Mouse (Mus musculus): ENCODE data around the gene Jph2. TPM values are rescaled to one million over a fixed set of nuclear protein-coding genes. Genes with fewer than 3 reads are reported as not detected.

The Jph2 gene
- polyA plus RNA-seq, 1 experiment from 2014 or later: 2.4 TPM

DNA sequence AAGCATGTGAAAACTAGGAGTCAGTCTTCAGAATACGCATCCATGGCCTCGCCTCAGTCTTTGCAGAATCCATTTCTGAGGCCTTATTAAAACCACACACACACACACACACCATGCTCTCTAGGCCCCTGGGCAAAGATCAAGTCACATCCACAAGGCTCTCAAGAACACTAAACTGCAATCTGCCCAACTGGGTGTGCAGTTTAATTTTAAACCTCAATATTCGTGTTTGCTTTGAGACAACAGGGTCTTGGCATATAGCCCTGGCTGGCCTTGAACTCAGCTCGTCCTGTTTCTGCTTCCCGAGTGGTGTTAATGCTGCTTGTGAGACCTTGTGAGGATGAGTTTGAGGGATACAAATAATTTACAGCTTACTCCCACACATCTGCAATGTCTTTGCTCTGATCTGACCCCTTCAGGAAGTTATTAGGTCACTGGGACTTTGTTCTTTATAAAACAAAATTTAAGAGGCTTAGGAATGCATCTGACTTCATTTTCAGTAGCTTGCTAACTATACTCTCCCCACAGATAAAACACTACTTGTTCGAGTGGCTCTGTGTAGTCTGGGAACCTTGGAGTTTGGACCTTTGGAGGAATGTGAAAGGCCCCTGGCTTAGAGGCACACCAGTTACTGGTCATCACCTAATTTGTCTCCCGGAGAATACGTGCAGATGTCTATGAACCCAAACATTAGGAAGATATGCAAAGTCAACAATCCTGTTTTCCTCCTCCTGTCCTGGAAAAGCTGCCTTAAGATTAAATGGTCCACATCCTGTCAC lies 6.4 kb upstream of the Jph2 start:
- ATAC-seq (ENCODE audit: low FRiP score, low read depth): no peak

DNA sequence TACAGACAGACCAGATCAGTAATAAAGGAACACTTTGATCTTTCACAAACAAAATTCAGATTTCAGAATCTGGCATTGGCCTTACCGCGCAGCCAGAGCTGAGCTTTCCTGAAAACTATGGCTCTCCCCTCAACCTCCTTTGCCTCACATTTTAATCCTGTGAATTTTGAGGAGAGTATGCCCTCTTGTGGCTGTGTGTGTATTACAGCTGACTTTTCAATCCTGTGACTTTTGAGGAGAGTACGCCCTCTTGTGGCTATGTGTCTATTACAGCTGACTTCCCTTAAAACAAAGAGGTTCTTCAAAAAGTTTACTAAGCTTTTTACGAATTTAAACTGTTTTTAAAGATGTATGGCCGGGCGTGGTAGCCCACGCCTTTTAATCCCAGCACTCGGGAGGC lies 3.4 kb upstream of the Jph2 start:
- 13% methylated on average over 8 of the region's 8 CpGs for WGBS
- Histone ChIP-seq H3K4me2 (replicated peaks) (no peak overlapping the region), H3K9ac (no peak overlapping the region), H3K4me1 (peaks cover 18% of the 10 kb centered on the region), H3K36me3 (peaks cover 13% of the 10 kb centered on the region), H3K4me3 (no peak overlapping the region), H3K9me3 (no peaks in the 10 kb centered on the region), H3K27me3 (no peaks in the 10 kb centered on the region), H3K27ac (no peak overlapping the region)
- no peak for ATAC-seq (ENCODE audit: low FRiP score, low read depth)

More for the DNA sequence above, 6.4 kb upstream of the Jph2 start:
- no peak overlapping the region for H3K27ac ChIP-seq
- H3K36me3 ChIP-seq: peaks cover 35% of the 10 kb centered on the region
- H3K4me2 ChIP-seq (replicated peaks): no peak overlapping the region
- H3K9me3 ChIP-seq: no peaks in the 10 kb centered on the region
- 83% methylated on average over 8 of the region's 8 CpGs for WGBS
- H3K4me1 ChIP-seq: no peaks in the 10 kb centered on the region
- no peaks in the 10 kb centered on the region for H3K27me3 ChIP-seq
- H3K4me3 ChIP-seq: no peak overlapping the region
- no peak overlapping the region for H3K9ac ChIP-seq

DNA sequence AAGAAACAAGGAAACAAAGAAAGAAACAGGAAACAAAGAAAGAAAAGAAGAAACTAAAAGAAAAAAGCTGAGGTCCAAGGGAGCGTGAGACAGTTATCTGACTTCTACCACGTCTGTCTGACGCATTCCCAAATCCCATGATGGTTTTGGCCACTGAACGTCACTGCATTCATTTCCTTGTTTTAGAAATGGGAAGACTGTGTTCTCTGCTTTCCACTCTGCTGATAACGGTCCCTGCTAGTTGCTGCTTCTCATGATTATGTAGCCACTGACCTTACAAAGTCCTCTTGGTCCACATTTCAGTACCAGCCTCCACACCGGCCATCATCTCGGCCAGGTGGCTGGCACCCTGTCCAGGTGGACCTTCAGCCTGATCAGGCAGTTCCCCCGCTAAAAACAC lies 1.4 kb upstream of the Jph2 start:
- H3K27me3 ChIP-seq: no peaks in the 10 kb centered on the region
- H3K4me2 ChIP-seq (replicated peaks): no peak overlapping the region
- no peak for ATAC-seq (ENCODE audit: low FRiP score, low read depth)
- no peaks in the 10 kb centered on the region for H3K36me3 ChIP-seq
- H3K9me3 ChIP-seq: no peaks in the 10 kb centered on the region
- no peak overlapping the region for H3K9ac ChIP-seq
- WGBS: 82% methylated on average over 8 of the region's 8 CpGs
- no peak overlapping the region for H3K27ac ChIP-seq
- H3K4me3 ChIP-seq: no peak overlapping the region
- H3K4me1 ChIP-seq: peaks cover 18% of the 10 kb centered on the region

DNA sequence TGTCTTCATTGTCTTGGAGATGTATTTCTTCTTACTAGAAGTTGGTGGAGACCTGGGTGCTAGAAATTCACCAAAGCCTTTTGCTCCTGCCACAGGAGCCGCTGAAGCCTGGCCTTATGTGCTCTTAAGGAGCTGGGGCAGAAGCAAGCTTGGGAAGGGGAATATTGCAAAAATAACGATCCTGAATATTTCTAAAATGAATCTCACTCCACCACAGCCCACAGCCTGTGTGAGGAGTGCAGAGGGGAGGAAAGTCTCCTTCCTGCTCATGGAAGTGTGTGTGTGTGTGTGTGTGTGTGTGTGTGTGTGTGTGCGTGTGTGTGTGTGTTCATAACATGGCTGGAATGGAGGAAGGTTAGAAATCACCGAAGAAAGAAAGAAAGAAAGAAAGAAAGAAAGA lies 977 bp upstream of the Jph2 start:
- H3K4me2 ChIP-seq (replicated peaks): no peak overlapping the region

DNA sequence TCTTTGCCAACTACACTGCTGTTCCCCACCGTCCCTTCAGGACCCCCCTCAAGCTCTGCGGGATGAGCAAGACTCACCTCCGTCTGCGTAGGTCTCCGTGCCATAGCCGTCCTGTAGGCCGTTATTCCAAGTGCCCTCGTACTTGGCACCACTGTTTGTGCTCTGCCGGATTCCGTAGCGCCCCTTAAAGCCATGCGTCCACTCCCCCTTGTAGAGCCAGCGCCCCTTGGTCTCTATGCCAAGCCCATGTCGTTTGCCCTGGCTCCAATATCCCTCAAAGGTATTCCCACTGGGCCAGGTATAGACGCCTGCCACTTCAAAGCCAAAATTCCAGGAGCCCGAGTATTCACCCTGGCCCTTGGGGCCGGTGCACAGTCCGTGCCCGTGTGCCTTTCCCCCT lies 722 bp downstream of the Jph2 start:
- no peaks in the 10 kb centered on the region for H3K36me3 ChIP-seq
- no peak for ATAC-seq (ENCODE audit: low FRiP score, low read depth)
- WGBS: 88% methylated on average over 19 of the region's 19 CpGs
- H3K4me2 ChIP-seq (replicated peaks): peak overlapping the region; percentile 51
- H3K4me1 ChIP-seq: peaks cover 18% of the 10 kb centered on the region
- H3K9ac ChIP-seq: no peak overlapping the region
- no peaks in the 10 kb centered on the region for H3K9me3 ChIP-seq
- peak overlapping the region; percentile 23 for H3K4me3 ChIP-seq
- no peak overlapping the region for H3K27ac ChIP-seq
- H3K27me3 ChIP-seq: no peaks in the 10 kb centered on the region

More for the DNA sequence above, 977 bp upstream of the Jph2 start:
- Histone ChIP-seq H3K27me3 (no peaks in the 10 kb centered on the region), H3K9me3 (no peaks in the 10 kb centered on the region), H3K36me3 (no peaks in the 10 kb centered on the region), H3K9ac (no peak overlapping the region), H3K4me3 (no peak overlapping the region), H3K4me1 (peaks cover 18% of the 10 kb centered on the region), H3K27ac (no peak overlapping the region)
- 81% methylated on average over 4 of the region's 4 CpGs for WGBS
- no peak for ATAC-seq (ENCODE audit: low FRiP score, low read depth)

- Histone ChIP-seq H3K4me2 (replicated peaks) (no peak overlapping the region), H3K9ac (no peak overlapping the region), H3K27me3 (no peaks in the 10 kb centered on the region), H3K4me3 (no peak overlapping the region), H3K4me1 (peaks cover 18% of the 10 kb centered on the region), H3K27ac (no peak overlapping the region), H3K36me3 (no peaks in the 10 kb centered on the region), H3K9me3 (no peaks in the 10 kb centered on the region)
- ATAC-seq (ENCODE audit: low FRiP score, low read depth): no peak
- 72% methylated on average over 6 of the region's 6 CpGs for WGBS
These were observed 2.8 kb downstream of the Jph2 start for GRCm38 (mm10) chr2:163394977-163395376.

DNA sequence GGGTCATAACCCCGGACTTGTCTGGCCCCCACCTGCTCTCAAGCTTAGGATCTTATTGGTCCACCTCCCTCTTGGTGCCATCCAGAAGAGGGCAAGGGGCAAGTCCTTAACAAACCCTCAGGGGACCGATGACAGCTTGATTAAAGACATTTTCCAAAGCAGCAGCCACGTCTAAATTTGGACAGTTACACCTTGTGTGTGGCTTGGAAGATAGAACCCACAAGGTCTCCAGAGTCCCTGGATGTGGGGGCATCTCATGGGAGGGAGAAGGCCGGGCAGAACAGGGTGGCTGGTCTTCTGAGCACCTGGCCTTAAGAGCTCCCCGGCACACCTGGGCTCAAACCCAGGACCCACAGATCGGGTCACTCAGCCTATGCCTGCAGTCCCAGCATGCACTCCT lies 3.8 kb downstream of the Jph2 start:
- Histone ChIP-seq H3K27ac (no peak overlapping the region), H3K9me3 (peaks cover 3% of the 10 kb centered on the region; the same call in 1 of the 2 replicates), H3K36me3 (no peaks in the 10 kb centered on the region), H3K27me3 (no peaks in the 10 kb centered on the region), H3K4me1 (peaks cover 18% of the 10 kb centered on the region), H3K4me3 (no peak overlapping the region), H3K4me2 (replicated peaks) (no peak overlapping the region), H3K9ac (no peak overlapping the region)
- no peak for ATAC-seq (ENCODE audit: low FRiP score, low read depth)
- 61% methylated on average over 6 of the region's 6 CpGs for WGBS

- no peaks in the 10 kb centered on the region for H3K36me3 ChIP-seq
- no peak for ATAC-seq (ENCODE audit: low FRiP score, low read depth)
- 90% methylated on average over 10 of the region's 10 CpGs for WGBS
- no peak overlapping the region for H3K4me2 ChIP-seq (replicated peaks)
- H3K27me3 ChIP-seq: no peaks in the 10 kb centered on the region
- H3K27ac ChIP-seq: no peak overlapping the region
- H3K4me1 ChIP-seq: peaks cover 13% of the 10 kb centered on the region
- H3K9me3 ChIP-seq: peaks cover 6% of the 10 kb centered on the region; the same call in 1 of the 2 replicates
- H3K4me3 ChIP-seq: no peak overlapping the region
- no peak overlapping the region for H3K9ac ChIP-seq
These were observed 4.6 kb downstream of the Jph2 start for GRCm38 (mm10) chr2:163393241-163393640.

DNA sequence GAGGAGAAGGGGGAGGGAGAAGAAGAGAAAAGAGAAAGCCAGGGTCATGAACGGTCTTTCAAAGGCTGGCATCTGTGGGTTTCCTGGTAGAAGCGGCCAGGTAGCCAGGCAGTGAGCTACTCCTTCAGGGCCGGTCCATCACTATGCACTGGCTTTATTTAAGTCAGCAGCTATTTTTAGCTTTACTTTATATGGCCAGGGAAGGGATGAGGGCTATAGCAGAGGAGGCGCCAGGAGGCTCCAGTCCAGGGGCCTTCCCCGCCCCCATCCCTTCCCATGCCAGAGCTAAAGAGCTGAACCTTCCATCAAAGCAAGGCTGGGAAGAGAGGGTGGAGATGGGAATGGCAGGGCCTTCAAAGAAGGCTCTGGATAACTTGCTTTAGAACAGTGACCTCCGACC lies 5.4 kb downstream of the Jph2 start:
- Histone ChIP-seq H3K27me3 (no peaks in the 10 kb centered on the region), H3K4me2 (replicated peaks) (no peak overlapping the region), H3K9ac (no peak overlapping the region), H3K4me3 (no peak overlapping the region), H3K4me1 (peaks cover 5% of the 10 kb centered on the region; the same call in 1 of the 2 replicates), H3K36me3 (no peaks in the 10 kb centered on the region), H3K9me3 (peaks cover 6% of the 10 kb centered on the region; the same call in 1 of the 2 replicates), H3K27ac (no peak overlapping the region)
- 71% methylated on average over 6 of the region's 6 CpGs for WGBS
- peak; percentile 24; the same call in 1 of the 2 replicates for ATAC-seq (ENCODE audit: low FRiP score, low read depth)

DNA sequence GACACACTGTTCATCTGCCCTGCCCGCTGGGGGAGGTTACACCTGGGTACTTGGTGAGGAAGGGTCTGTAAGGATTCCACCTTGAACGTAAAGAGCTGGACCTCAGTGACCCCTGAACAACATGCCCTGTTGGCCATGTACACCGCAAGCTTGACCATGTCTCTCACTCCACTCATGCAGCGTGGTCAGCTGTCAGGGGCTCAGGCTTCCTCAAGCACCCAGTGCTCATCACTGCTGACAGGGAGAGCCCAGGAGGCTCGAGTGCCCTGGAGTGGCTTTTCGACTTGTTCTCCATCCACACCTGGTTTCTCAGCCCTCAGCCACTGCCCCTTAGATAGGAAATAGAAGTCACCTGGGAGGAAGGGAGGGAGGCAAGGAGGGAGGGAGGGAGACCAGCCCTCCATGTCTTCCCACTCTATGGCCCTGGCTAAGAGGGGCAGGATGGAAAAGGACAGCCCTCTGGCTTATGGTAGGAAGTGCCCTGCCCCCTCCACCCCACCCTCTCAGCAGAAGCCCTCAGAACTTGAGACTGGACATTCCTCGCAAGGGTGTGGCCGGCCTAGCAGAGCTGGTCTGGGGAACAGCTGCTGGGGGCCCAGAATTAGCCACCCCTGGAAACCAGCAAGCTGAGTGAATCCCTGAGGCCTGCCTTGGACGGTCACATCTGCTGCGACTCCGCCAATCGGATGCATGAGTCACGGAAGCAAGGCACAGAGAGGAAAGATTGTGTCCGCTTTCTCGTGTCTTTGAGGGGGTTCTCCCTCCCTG lies 11.2 kb downstream of the Jph2 start:
- Histone ChIP-seq H3K9ac (no peak overlapping the region), H3K27ac (no peak overlapping the region), H3K27me3 (no peaks in the 10 kb centered on the region), H3K4me3 (no peak overlapping the region), H3K9me3 (peaks cover 6% of the 10 kb centered on the region; the same call in 1 of the 2 replicates), H3K4me2 (replicated peaks) (no peak overlapping the region), H3K4me1 (no peaks in the 10 kb centered on the region; the same call in 1 of the 2 replicates), H3K36me3 (no peaks in the 10 kb centered on the region)
- peak; percentile 87 for ATAC-seq (ENCODE audit: low FRiP score, low read depth)
- WGBS: 65% methylated on average over 15 of the region's 15 CpGs

- H3K36me3 ChIP-seq: no peaks in the 10 kb centered on the region
- H3K4me1 ChIP-seq: no peaks in the 10 kb centered on the region; the same call in 1 of the 2 replicates
- no peak for ATAC-seq (ENCODE audit: low FRiP score, low read depth)
- H3K9ac ChIP-seq: no peak overlapping the region
- H3K9me3 ChIP-seq: peaks cover 6% of the 10 kb centered on the region; the same call in 1 of the 2 replicates
- H3K27ac ChIP-seq: no peak overlapping the region
- no peaks in the 10 kb centered on the region for H3K27me3 ChIP-seq
- H3K4me3 ChIP-seq: no peak overlapping the region
- WGBS: 85% methylated on average over 6 of the region's 6 CpGs
- no peak overlapping the region for H3K4me2 ChIP-seq (replicated peaks)
These were observed 12.7 kb downstream of the Jph2 start for GRCm38 (mm10) chr2:163385126-163385525.

GRCm38 (mm10) chr2:163381246-163381645 lies 16.5 kb downstream of the Jph2 start:
- no peaks in the 10 kb centered on the region for H3K9me3 ChIP-seq
- no peak for ATAC-seq (ENCODE audit: low FRiP score, low read depth)
- H3K9ac ChIP-seq: no peak overlapping the region
- H3K27me3 ChIP-seq: peaks cover 26% of the 10 kb centered on the region
- no peaks in the 10 kb centered on the region for H3K36me3 ChIP-seq
- H3K4me3 ChIP-seq: no peak overlapping the region
- no peak overlapping the region for H3K4me2 ChIP-seq (replicated peaks)
- H3K4me1 ChIP-seq: no peaks in the 10 kb centered on the region
- WGBS: 85% methylated on average over 8 of the region's 8 CpGs
- no peak overlapping the region for H3K27ac ChIP-seq
